Mouse (Mus musculus): ENCODE data around the gene Rpl3.

GRCm38 (mm10) chr15:80115256-80115655, 23.6 kb upstream of the Rpl3 start:
- TF ChIP-seq CTCF (conservative IDR thresholded peaks at IDR 0.05; ENCODE audit: low read length) (no peak), POU5F1 (IDR thresholded peaks at IDR 0.05; ENCODE audit: borderline replicate concordance, low read length) (no peak)
